Mouse (Mus musculus): ENCODE results near the gene Ces1b. TPM values are rescaled to one million over a fixed set of nuclear protein-coding genes. Genes with fewer than 3 reads are reported as not detected.

Ces1b gene
- not detected for total RNA-seq (2021)

GRCm38 (mm10) chr8:93079887-93080286 lies at the start of gene Ces1b:
TSS of gene Ces1b (minus strand) at chr8:93080017.
- intact Hi-C loops (cut with DNase I): no loop called here

GRCm38 (mm10) chr8:93126476-93126875 lies 46.7 kb upstream of the Ces1b start:
- intact Hi-C loops (cut with DNase I): no loop called here
- peak; percentile 12 to 14 for DNase-seq

More at GRCm38 (mm10) chr8:93079887-93080286, at the start of gene Ces1b:
- DNase-seq: no peak

DNA sequence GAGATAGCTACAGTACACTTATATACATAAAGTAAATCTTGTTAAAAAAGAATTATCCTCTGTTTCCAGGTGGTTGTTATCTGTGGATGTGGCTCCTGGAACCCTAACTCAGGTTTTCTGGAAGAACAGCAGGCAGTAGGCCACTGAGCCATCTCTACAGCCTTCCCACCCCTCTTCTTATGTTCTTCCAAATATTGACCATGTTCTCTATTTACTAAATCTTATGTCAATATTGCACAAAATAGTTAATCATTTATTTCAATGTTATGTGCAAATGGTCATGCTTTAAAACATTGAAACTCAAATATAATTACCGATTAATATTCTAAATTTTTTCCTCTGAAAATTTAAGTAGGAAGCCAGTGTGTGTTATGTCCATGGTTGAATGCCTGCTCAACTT lies 42.2 kb upstream of the Ces1b start:
- intact Hi-C loops (cut with DNase I): no loop called here
- DNase-seq: no peak

- intact Hi-C loops (cut with DNase I): loop anchor here (1.0 to 2.0 kb wide), 2 partner anchors 37 to 84 kb away; no protein-coding TSS in a partner anchor
- DNase-seq: peak; percentile 34 to 56
Measured at GRCm38 (mm10) chr8:93095376-93095775, 15.6 kb upstream of the Ces1b start.

GRCm38 (mm10) chr8:93091324-93091723 lies 11.5 kb upstream of the Ces1b start:
- intact Hi-C loops (cut with DNase I): no loop called here
- no peak for DNase-seq

GRCm38 (mm10) chr8:93088686-93089122 lies 8.9 kb upstream of the Ces1b start:
- DNase-seq: no peak
- intact Hi-C loops (cut with DNase I): no loop called here

DNA sequence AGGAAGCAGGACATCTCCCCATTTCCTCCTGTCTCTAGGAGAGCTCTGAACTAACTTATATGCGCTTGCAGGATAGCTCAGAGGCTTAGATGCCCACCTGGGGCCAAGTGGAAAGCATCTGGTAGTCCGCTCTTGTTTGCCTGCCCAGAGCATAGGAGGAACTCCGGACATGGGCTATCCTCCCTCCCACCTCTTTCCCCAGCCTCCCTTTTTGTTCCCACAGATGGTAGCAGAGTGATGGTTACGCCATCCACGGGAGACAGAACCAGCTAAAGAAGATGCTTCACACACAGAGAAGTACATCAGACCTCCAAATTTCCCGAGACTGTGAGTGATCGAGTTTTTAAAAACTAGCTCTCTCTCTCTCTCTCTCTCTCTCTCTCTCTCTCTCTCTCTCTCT lies 8.4 kb upstream of the Ces1b start:
- no peak for DNase-seq
- intact Hi-C loops (cut with DNase I): no loop called here

GRCm38 (mm10) chr8:93075251-93075650 lies 4.6 kb downstream of the Ces1b start:
- intact Hi-C loops (cut with DNase I): no loop called here
- DNase-seq: peak; percentile 22 to 52

DNA sequence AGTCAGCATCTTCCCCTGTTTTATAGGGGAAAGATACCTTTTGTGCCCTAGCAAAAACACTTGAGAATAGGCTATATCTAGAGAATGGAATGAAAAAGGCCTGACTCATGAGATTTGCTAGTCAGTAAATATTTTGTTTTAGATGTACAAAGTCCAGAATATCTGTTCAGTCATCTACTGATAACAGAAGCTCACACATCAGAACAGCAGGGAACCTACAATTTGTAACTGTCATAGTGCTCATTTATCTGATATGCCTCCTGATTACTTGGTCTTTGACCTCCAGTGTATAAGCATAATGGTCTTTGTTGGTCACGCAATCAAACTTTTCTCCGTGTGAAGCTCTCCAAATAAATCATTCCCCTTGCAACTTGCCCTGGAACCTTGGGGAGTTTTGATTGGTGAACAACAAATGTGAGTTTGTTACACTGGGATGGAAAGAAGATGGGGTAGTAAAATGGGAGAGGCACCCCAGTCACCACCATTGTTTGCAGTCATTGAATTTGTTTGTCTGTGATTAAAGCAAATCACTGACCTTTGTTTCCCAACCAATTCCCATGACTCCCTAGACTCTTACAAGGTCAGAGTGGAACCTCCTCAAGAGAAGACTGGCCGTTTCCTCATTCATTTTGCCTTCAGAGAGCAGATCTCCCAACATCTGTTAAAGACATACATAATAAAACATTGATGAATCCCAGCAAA lies 16.2 kb downstream of the Ces1b start:
- DNase-seq: no peak
- intact Hi-C loops (cut with DNase I): no loop called here

- intact Hi-C loops (cut with DNase I): loop anchor here (1.0 to 2.0 kb wide), 3 partner anchors 36 to 371 kb away; no protein-coding TSS in a partner anchor
Measured at GRCm38 (mm10) chr8:93059185-93059584, 20.6 kb downstream of the Ces1b start.

GRCm38 (mm10) chr8:93055238-93055637 lies 24.6 kb downstream of the Ces1b start:
- intact Hi-C loops (cut with DNase I): no loop called here
- no peak for DNase-seq

More at GRCm38 (mm10) chr8:93059185-93059584, 20.6 kb downstream of the Ces1b start:
- peak; percentile 67 to 79 for DNase-seq

- intact Hi-C loops (cut with DNase I): loop anchor here (2.0 kb wide), 1 partner anchor 38 kb away; no protein-coding TSS in a partner anchor
- DNase-seq: peak; percentile 18 to 34
Measured at GRCm38 (mm10) chr8:93048510-93049416, 31.1 kb downstream of the Ces1b start.

DNA sequence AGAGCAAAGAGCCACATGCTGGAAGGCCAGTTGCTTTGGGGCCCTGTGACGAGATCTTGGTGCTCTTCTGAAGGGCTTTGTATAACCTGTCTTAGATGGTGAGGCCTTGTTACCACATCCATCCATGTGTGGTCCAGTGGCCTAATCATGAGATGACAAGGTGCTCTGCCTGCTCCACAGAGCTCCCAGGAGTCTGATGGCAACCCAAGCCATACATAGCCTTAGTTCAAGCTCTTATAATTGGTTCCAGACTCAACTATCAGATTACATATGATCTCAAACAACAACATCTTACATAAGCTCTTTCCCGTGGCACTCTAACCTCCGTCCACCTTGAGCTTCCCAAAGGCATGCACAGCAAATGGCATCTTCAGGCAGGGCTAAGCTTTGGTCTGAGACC lies 31.7 kb downstream of the Ces1b start, which contains the start of gene Ces1a:
Gene Ces1a (minus strand): TSS at position 101 of the 400 bp plus-strand sequence.
- DNase-seq: no peak
- intact Hi-C loops (cut with DNase I): loop anchor here (2.0 kb wide), 1 partner anchor 37 kb away; no protein-coding TSS in a partner anchor

DNA sequence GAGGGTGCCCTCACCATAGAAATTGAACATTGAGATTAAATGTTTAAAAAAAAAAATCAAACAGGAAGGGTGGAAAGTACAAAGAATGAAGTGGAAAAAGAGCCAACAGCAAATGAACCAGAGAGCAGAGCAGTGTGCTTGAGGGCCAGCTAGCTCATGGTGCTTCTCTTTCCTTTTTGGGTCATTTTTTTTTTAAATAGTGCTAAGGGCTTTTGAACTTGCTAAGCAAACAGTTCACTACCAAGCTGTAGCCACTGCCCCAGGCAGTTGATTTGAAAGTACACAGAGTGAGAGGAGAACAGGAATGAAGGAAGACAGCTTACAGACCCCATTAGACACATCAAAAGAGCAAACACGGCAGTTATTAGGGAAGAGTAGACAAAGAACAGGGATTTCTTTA lies 36.7 kb downstream of the Ces1b start:
- DNase-seq: no peak
- intact Hi-C loops (cut with DNase I): no loop called here

DNA sequence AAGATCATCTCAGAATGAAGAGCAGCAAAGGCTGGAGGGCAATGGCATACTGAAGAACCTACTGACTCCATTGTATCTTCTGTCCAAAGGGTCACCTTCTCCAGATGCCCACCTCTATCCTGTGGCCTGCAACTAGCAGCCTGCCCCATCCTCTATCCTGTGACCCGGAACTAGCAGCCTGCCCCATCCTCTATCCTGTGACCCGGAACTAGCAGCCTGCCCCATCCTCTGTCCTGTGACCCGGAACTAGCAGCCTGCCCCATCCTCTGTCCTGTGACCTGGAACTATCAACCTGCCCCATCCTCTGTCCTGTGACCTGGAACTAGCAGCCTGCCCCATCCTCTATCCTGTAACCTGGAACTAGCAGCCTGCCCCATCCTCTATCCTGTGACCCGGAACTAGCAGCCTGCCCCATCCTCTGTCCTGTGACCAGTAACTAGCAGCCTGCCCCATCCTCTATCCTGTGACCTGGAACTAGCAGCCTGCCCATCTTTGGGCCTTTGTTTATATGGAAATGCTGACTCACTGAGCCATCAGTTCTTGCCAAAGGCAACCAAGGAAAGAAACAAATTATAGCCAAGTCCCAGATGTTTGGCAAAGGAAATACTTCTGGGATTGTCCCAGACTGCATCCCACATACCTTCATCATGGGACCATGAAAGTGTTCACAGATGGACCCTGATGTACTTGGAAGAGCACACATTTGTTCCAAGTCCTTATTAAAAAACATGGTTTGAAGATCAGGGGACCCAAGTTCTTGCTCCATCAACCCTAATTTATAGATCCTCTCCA lies 38.8 kb downstream of the Ces1b start:
- intact Hi-C loops (cut with DNase I): no loop called here
- peak; percentile 42 to 46 for DNase-seq

- DNase-seq: no peak
- intact Hi-C loops (cut with DNase I): no loop called here
Measured at GRCm38 (mm10) chr8:93040256-93040655, 39.6 kb downstream of the Ces1b start.

DNA sequence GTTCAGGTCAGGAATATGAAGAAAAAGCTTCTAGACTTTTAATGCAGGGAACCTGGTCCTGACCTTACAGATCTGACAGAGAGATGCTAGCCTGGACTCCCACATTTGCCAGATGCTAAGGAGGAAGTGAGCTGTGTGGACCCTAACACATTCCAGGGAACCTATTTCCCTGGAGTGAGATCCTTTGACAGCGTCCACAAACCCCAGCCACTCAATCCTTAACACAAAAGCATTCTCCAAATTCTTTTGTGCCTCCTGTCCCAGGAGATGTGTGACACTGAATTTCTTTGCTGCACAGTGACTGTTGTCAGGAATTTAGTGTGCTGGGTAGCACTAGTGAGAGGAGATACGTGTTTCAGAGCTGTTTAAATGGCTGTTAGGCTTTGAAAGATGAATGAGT lies 41.0 kb downstream of the Ces1b start:
- intact Hi-C loops (cut with DNase I): no loop called here
- DNase-seq: no peak

DNA sequence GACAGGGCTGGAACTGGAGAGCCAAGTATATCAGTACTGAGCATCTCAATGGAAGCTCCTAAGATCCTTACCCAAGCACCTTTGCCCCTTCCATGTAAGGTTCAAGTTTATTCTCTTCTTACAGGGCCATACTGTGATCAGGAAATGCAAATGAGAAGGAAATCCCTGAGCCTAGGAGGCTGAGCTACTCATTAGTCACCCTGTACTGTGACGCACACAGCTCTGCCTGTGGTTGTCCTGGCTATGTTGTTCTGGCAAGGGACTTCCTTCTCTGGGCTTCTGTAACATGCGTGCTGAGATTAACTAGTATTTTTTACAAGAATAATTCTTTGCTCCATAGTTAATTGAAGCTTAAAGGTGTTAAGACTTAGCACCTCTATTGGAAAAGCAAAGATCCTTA lies 49.2 kb downstream of the Ces1b start:
- intact Hi-C loops (cut with DNase I): no loop called here
- no peak for DNase-seq

- no peak for DNase-seq
- intact Hi-C loops (cut with DNase I): no loop called here
Measured at GRCm38 (mm10) chr8:93021738-93022137, 58.1 kb downstream of the Ces1b start.

- intact Hi-C loops (cut with DNase I): loop anchor here (10.0 kb wide), 1 partner anchor 481 kb away; no protein-coding TSS in a partner anchor
- DNase-seq: no peak
Measured at GRCm38 (mm10) chr8:93014300-93014699, 65.5 kb downstream of the Ces1b start.

Measured in heart, postnatal 10 days (tissue).